Mouse (Mus musculus) limb, embryonic 11.5 days (tissue): ENCODE results near the gene Slc5a4b. TPM values are rescaled to one million over a fixed set of nuclear protein-coding genes. Genes with fewer than 3 reads are reported as not detected.
"Not testable (repeated sequence)": the region's sequence is repeated elsewhere in the genome, so short reads cannot be mapped to it uniquely, and the experiment has no call there.

Source experiments
- ATAC-seq: fragments of 200-750 bp; cut with Nextera tagmentation; 2 replicates; pipeline ENCODE4 v1.8.0; 2017; ENCODE audit warnings: low read depth; ENCODE audit not compliant: insufficient number of reproducible peaks, low FRiP score, low TSS enrichment
- DNase-seq: peaks from one replicate; pipeline ENCODE4 v3.0.0-alpha.2; 2015; ENCODE audit warnings: low spot score
- H3K27ac ChIP-seq: fragments of 300-500 bp; sonication (generic); replicated peaks from 2 replicates; pipeline ENCODE4 v1.5.1; 2014; ENCODE audit warnings: low read depth, mild to moderate bottlenecking, low read length
- H3K27me3 ChIP-seq: fragments of 300-500 bp; sonication (generic); 2 replicates; pipeline ENCODE4 v1.6.1; 2014; ENCODE audit warnings: mild to moderate bottlenecking, low read length, mixed read lengths; ENCODE audit not compliant: control insufficient read depth, insufficient read depth
- H3K36me3 ChIP-seq: fragments of 300-500 bp; sonication (generic); 2 replicates; pipeline ENCODE4 v1.6.1; 2014; ENCODE audit warnings: mild to moderate bottlenecking, low read length, moderate library complexity, mixed read lengths; ENCODE audit not compliant: control insufficient read depth, insufficient read depth
- H3K4me1 ChIP-seq: fragments of 300-500 bp; sonication (generic); 2 replicates; pipeline ENCODE4 v1.6.1; 2014; ENCODE audit warnings: low read length, mixed read lengths; ENCODE audit not compliant: control insufficient read depth, insufficient read depth
- H3K4me2 ChIP-seq: fragments of 300-500 bp; sonication (generic); 2 replicates; pipeline ENCODE4 v1.6.1; 2014; ENCODE audit warnings: low read depth, mild to moderate bottlenecking, moderate library complexity; ENCODE audit not compliant: severe bottlenecking
- H3K4me3 ChIP-seq: fragments of 300-500 bp; sonication (generic); 2 replicates; pipeline ENCODE4 v1.5.1; 2014; ENCODE audit warnings: low read depth, low read length
- H3K9ac ChIP-seq: fragments of 300-500 bp; sonication (generic); 2 replicates; pipeline ENCODE4 v1.6.1; 2014; ENCODE audit warnings: mild to moderate bottlenecking, low read length
- H3K9me3 ChIP-seq: fragments of 300-500 bp; sonication (generic); 2 replicates; pipeline ENCODE4 v1.6.1; 2016; ENCODE audit warnings: low read length; ENCODE audit not compliant: control insufficient read depth
- WGBS: fragments of 180-500 bp; shearing (Covaris S2); extraction: QIAGEN DNeasy Blood & Tissue Kit; methylation state at CpG from one replicate; pipeline ENCODE4 v1.1.7; 2014; 5-methylcytosine and 5-hydroxymethylcytosine counted together
- polyA plus RNA-seq: library from polyadenylated mRNA; unstranded; fragments of >200 nt; fragmentation: Nextera tagmentation; extraction: Ambion mirVana; gene quantifications from 2 replicates; pipeline ENCODE4 v1.2.1, GENCODE M21; 2014

Gene Slc5a4b
- polyA plus RNA-seq, 1 experiment from 2014 or later: not detected

GRCm38 (mm10) chr10:76120124-76120711, 9.5 kb upstream of the Slc5a4b start:
- Histone ChIP-seq H3K36me3 (no peaks in the 10 kb centered on the region), H3K4me2 (no peak overlapping the region), H3K9me3 (no peaks in the 10 kb centered on the region), H3K4me3 (no peak overlapping the region), H3K4me1 (no peaks in the 10 kb centered on the region), H3K9ac (no peak overlapping the region), H3K27me3 (no peaks in the 10 kb centered on the region), H3K27ac (no peak overlapping the region)
- ATAC-seq (no peak), DNase-seq (no peak)
- WGBS: 66% methylated on average over 4 of the region's 4 CpGs

- no peak overlapping the region for H3K4me3 ChIP-seq
- peak; percentile 46 for DNase-seq
These were observed 8.0 kb upstream of the Slc5a4b start for GRCm38 (mm10) chr10:76118741-76119140.

GRCm38 (mm10) chr10:76117966-76118365, 7.2 kb upstream of the Slc5a4b start:
- Histone ChIP-seq H3K27ac (no peak overlapping the region), H3K9me3 (no peaks in the 10 kb centered on the region), H3K27me3 (no peaks in the 10 kb centered on the region), H3K4me3 (no peak overlapping the region), H3K4me2 (no peak overlapping the region), H3K9ac (no peak overlapping the region), H3K36me3 (no peaks in the 10 kb centered on the region), H3K4me1 (no peaks in the 10 kb centered on the region)
- WGBS: 37% methylated on average over 5 of the region's 5 CpGs
- no peak for ATAC-seq
- peak; percentile 71 for DNase-seq

More at GRCm38 (mm10) chr10:76118741-76119140, 8.0 kb upstream of the Slc5a4b start:
- 9% methylated on average over 1 of the region's 1 CpGs for WGBS
- Histone ChIP-seq H3K27me3 (no peaks in the 10 kb centered on the region), H3K36me3 (no peaks in the 10 kb centered on the region), H3K9ac (no peak overlapping the region), H3K9me3 (no peaks in the 10 kb centered on the region), H3K4me2 (no peak overlapping the region), H3K27ac (no peak overlapping the region), H3K4me1 (no peaks in the 10 kb centered on the region)
- ATAC-seq: no peak

- DNase-seq (no peak), ATAC-seq (no peak)
- H3K4me2 ChIP-seq: no peak overlapping the region
- H3K9me3 ChIP-seq: no peaks in the 10 kb centered on the region
- no peaks in the 10 kb centered on the region for H3K27me3 ChIP-seq
- H3K27ac ChIP-seq: no peak overlapping the region
- no peaks in the 10 kb centered on the region for H3K4me1 ChIP-seq
- H3K4me3 ChIP-seq: no peak overlapping the region
- WGBS: 60% methylated on average over 9 of the region's 9 CpGs
- no peaks in the 10 kb centered on the region for H3K36me3 ChIP-seq
- H3K9ac ChIP-seq: no peak overlapping the region
These were observed 13.4 kb downstream of the Slc5a4b start for GRCm38 (mm10) chr10:76097368-76097767.

- Histone ChIP-seq H3K36me3 (no peaks in the 10 kb centered on the region), H3K27ac (no peak overlapping the region), H3K9ac (no peak overlapping the region), H3K4me3 (no peak overlapping the region), H3K9me3 (no peaks in the 10 kb centered on the region), H3K4me2 (no peak overlapping the region), H3K27me3 (no peaks in the 10 kb centered on the region), H3K4me1 (no peaks in the 10 kb centered on the region)
- ATAC-seq: no peak
- WGBS: 92% methylated on average over 8 of the region's 8 CpGs
- no peak for DNase-seq
These were observed 14.2 kb downstream of the Slc5a4b start for GRCm38 (mm10) chr10:76096580-76096979.

GRCm38 (mm10) chr10:76077008-76077407, 33.8 kb downstream of the Slc5a4b start:
- not testable (repeated sequence) for ATAC-seq, H3K27ac ChIP-seq, H3K27me3 ChIP-seq, H3K9ac ChIP-seq, H3K9me3 ChIP-seq, H3K4me1 ChIP-seq, DNase-seq, H3K36me3 ChIP-seq, H3K4me2 ChIP-seq, H3K4me3 ChIP-seq
- 85% methylated on average over 2 of the region's 2 CpGs for WGBS

GRCm38 (mm10) chr10:76072080-76072479, 38.7 kb downstream of the Slc5a4b start:
- not testable (repeated sequence) for H3K4me1 ChIP-seq, H3K4me3 ChIP-seq, ATAC-seq

GRCm38 (mm10) chr10:76067674-76068613, 42.8 kb downstream of the Slc5a4b start:
- whole genome bisulfite sequencing: 36% methylated on average over 12 of the region's 12 CpGs
- DNase-seq (peak; percentile 53), ATAC-seq (no peak)
- no peaks in the 10 kb centered on the region for H3K4me1 ChIP-seq
- H3K9ac ChIP-seq: no peak overlapping the region
- H3K27ac ChIP-seq: no peak overlapping the region
- no peaks in the 10 kb centered on the region for H3K9me3 ChIP-seq
- H3K27me3 ChIP-seq: no peaks in the 10 kb centered on the region
- no peaks in the 10 kb centered on the region for H3K36me3 ChIP-seq
- no peak overlapping the region for H3K4me2 ChIP-seq
- H3K4me3 ChIP-seq: no peak overlapping the region

More at GRCm38 (mm10) chr10:76072080-76072479, 38.7 kb downstream of the Slc5a4b start:
- H3K36me3 ChIP-seq, H3K9ac ChIP-seq, DNase-seq, H3K27ac ChIP-seq, H3K27me3 ChIP-seq, H3K9me3 ChIP-seq, H3K4me2 ChIP-seq: not testable (repeated sequence)
- 95% methylated on average over 5 of the region's 5 CpGs for WGBS
